Mouse (Mus musculus): Measurements from ENCODE around the gene Timp3.

- no peak for TF ChIP-seq CTCF (IDR thresholded peaks at IDR 0.05; ENCODE audit: low read depth, low read length)
- TF ChIP-seq POLR2A (IDR thresholded peaks at IDR 0.05; ENCODE audit: insufficient read depth, low read length), result no peak
Observed at GRCm38 (mm10) chr10:86281238-86281637, 18.9 kb upstream of the Timp3 start.

All from ES-Bruce4 (cell line).